Mouse (Mus musculus) CH12.LX (cell line): Measurements from ENCODE around the gene Elovl6. TPM values are rescaled to one million over a fixed set of nuclear protein-coding genes. Genes with fewer than 3 reads are reported as not detected.

Experiments used
- DNase-seq: peaks from one replicate; pipeline ENCODE4 v3.0.0-alpha.2; 2013; ENCODE audit errors: extremely low read depth
- H3K27ac ChIP-seq: 2 replicates; pipeline ENCODE4 v1.5.1; 2012; ENCODE audit warnings: low read depth, mild to moderate bottlenecking, control low read depth, moderate library complexity; ENCODE audit not compliant: insufficient read depth
- H3K27me3 ChIP-seq: replicated peaks from 2 replicates; pipeline ENCODE3; 2012; ENCODE audit warnings: inconsistent platforms
- H3K36me3 ChIP-seq, 2 experiments: replicated peaks in 1 of 2; 2 replicates each; pipeline versions ENCODE3 to v1.6.1; 2012; ENCODE audit warnings: inconsistent platforms in 1 of 2, low read length in 1 of 2, mild to moderate bottlenecking in 1 of 2, mixed read lengths in 1 of 2, moderate library complexity in 1 of 2; ENCODE audit not compliant: control insufficient read depth in 1 of 2, insufficient read depth in 1 of 2
- H3K4me1 ChIP-seq, 2 experiments: 2 replicates each; pipeline ENCODE4 v1.6.1; 2012; ENCODE audit warnings: inconsistent platforms in 1 of 2, moderate library complexity in 1 of 2; ENCODE audit not compliant: insufficient read depth in 2 of 2, control insufficient read depth in 1 of 2
- H3K4me2 ChIP-seq: 2 replicates; pipeline ENCODE4 v1.6.1; 2012; ENCODE audit warnings: low read depth, mild to moderate bottlenecking, control low read depth; ENCODE audit not compliant: poor library complexity, insufficient read depth, severe bottlenecking
- H3K4me3 ChIP-seq, 3 experiments: fragments of 150-350 bp in 1 of 3; sonication (generic) in 1 of 3; replicated peaks in 1 of 3; 2 replicates each; pipeline versions ENCODE3 to v1.5.1; 2011 to 2012; ENCODE audit warnings: low read depth in 2 of 3, low read length in 2 of 3, mild to moderate bottlenecking in 2 of 3, moderate library complexity in 2 of 3, control low read depth in 1 of 3, improper control_type of control experiment in 1 of 3, inconsistent platforms in 1 of 3, mixed read lengths in 1 of 3; ENCODE audit not compliant: poor library complexity in 1 of 3
- H3K79me2 ChIP-seq: replicated peaks from 2 replicates; pipeline ENCODE4 v1.6.1; 2012; ENCODE audit warnings: mild to moderate bottlenecking, moderate library complexity; ENCODE audit not compliant: control insufficient read depth, poor library complexity, insufficient read depth, severe bottlenecking; ENCODE audit errors: extremely low read depth
- H3K9ac ChIP-seq: 2 replicates; pipeline ENCODE4 v1.6.1; 2012; ENCODE audit warnings: low read depth, mild to moderate bottlenecking, control low read depth, moderate library complexity; ENCODE audit not compliant: insufficient read depth
- H3K9me3 ChIP-seq: replicated peaks from 2 replicates; pipeline ENCODE3; 2012; ENCODE audit warnings: low read length, inconsistent platforms, mixed read lengths
- BHLHE40 ChIP-seq: IDR thresholded peaks from 2 replicates; pipeline ENCODE4 v1.6.1; 2011; ENCODE audit warnings: mild to moderate bottlenecking, low read depth, low read length, improper control_type of control experiment
- CHD1 ChIP-seq: IDR thresholded peaks from 2 replicates; pipeline ENCODE4 v1.6.1; 2012; ENCODE audit warnings: low read depth, low read length, improper control_type of control experiment, inconsistent platforms
- CTCF ChIP-seq, 2 experiments: IDR thresholded peaks in 1 of 2; conservative IDR thresholded peaks in 1 of 2; 2 replicates each; pipeline ENCODE4 v1.5.1; 2011 to 2012; ENCODE audit warnings: low read depth in 2 of 2, low read length in 2 of 2, improper control_type of control experiment in 1 of 2, inconsistent platforms in 1 of 2, mild to moderate bottlenecking in 1 of 2, moderate library complexity in 1 of 2
- E2F4 ChIP-seq: IDR thresholded peaks from 2 replicates; pipeline ENCODE4 v1.6.1; 2011; ENCODE audit warnings: low read depth, low read length, improper control_type of control experiment; ENCODE audit not compliant: insufficient replicate concordance
- ELF1 ChIP-seq: IDR thresholded peaks from 2 replicates; pipeline ENCODE4 v1.6.1; 2014; ENCODE audit warnings: low read depth, mild to moderate bottlenecking, inconsistent platforms, low read length, improper control_type of control experiment
- EP300 ChIP-seq: IDR thresholded peaks from 2 replicates; pipeline ENCODE4 v1.6.1; 2011; ENCODE audit warnings: low read length, improper control_type of control experiment
- ETS1 ChIP-seq: conservative IDR thresholded peaks from 2 replicates; pipeline ENCODE4 v1.6.1; 2012; ENCODE audit warnings: low read depth, mild to moderate bottlenecking, inconsistent platforms, low read length, improper control_type of control experiment, moderate library complexity
- GABPA ChIP-seq: IDR thresholded peaks from 2 replicates; pipeline ENCODE4 v1.6.1; 2012; ENCODE audit warnings: low read depth, low read length, improper control_type of control experiment, inconsistent platforms; ENCODE audit not compliant: insufficient replicate concordance
- HCFC1 ChIP-seq: IDR thresholded peaks from 2 replicates; pipeline ENCODE4 v1.6.1; 2012; ENCODE audit warnings: low read depth, mild to moderate bottlenecking, inconsistent platforms, low read length, improper control_type of control experiment
- IRF4 ChIP-seq: IDR thresholded peaks from 2 replicates; pipeline ENCODE4 v1.6.1; 2014; ENCODE audit warnings: low read depth, mild to moderate bottlenecking, inconsistent platforms, low read length, improper control_type of control experiment
- JUN ChIP-seq: IDR thresholded peaks from 2 replicates; pipeline ENCODE4 v1.6.1; 2011; ENCODE audit warnings: low read depth, mild to moderate bottlenecking, low read length, improper control_type of control experiment, moderate library complexity; ENCODE audit not compliant: insufficient read depth
- KAT2A ChIP-seq: IDR thresholded peaks from 2 replicates; pipeline ENCODE4 v1.6.1; 2012; ENCODE audit warnings: low read length, improper control_type of control experiment, inconsistent platforms; ENCODE audit not compliant: insufficient replicate concordance
- MAFK ChIP-seq: IDR thresholded peaks from 2 replicates; pipeline ENCODE4 v1.6.1; 2011; ENCODE audit warnings: low read length, improper control_type of control experiment; ENCODE audit not compliant: insufficient replicate concordance
- MEF2A ChIP-seq: IDR thresholded peaks from 2 replicates; pipeline ENCODE4 v1.6.1; 2014; ENCODE audit warnings: low read depth, mild to moderate bottlenecking, inconsistent platforms, low read length, improper control_type of control experiment, borderline replicate concordance
- MXI1 ChIP-seq: IDR thresholded peaks from 2 replicates; pipeline ENCODE4 v1.6.1; 2011; ENCODE audit warnings: mild to moderate bottlenecking, low read depth, low read length, improper control_type of control experiment
- MYC ChIP-seq: IDR thresholded peaks from 2 replicates; pipeline ENCODE4 v1.6.1; 2011; ENCODE audit warnings: low read depth, mild to moderate bottlenecking, improper control_type of control experiment, low read length
- NELFE ChIP-seq: IDR thresholded peaks from 2 replicates; pipeline ENCODE4 v1.6.1; 2011; ENCODE audit warnings: low read depth, low read length, improper control_type of control experiment
- NRF1 ChIP-seq: IDR thresholded peaks from 2 replicates; pipeline ENCODE4 v1.6.1; 2014; ENCODE audit warnings: low read depth, mild to moderate bottlenecking, inconsistent platforms, low read length, improper control_type of control experiment, moderate library complexity
- POLR2A ChIP-seq: IDR thresholded peaks from 2 replicates; pipeline ENCODE4 v1.6.1; 2011; ENCODE audit warnings: low read depth, mild to moderate bottlenecking, improper control_type of control experiment, low read length
- RAD21 ChIP-seq: IDR thresholded peaks from 2 replicates; pipeline ENCODE4 v1.6.1; 2011; ENCODE audit warnings: low read depth, mild to moderate bottlenecking, low read length, improper control_type of control experiment, moderate library complexity
- RCOR1 ChIP-seq: conservative IDR thresholded peaks from 2 replicates; pipeline ENCODE4 v1.6.1; 2012; ENCODE audit warnings: low read depth, mild to moderate bottlenecking, inconsistent platforms, low read length, improper control_type of control experiment
- SIN3A ChIP-seq: IDR thresholded peaks from 2 replicates; pipeline ENCODE4 v1.6.1; 2012; ENCODE audit warnings: low read length, improper control_type of control experiment, inconsistent platforms
- SMC3 ChIP-seq: IDR thresholded peaks from 2 replicates; pipeline ENCODE4 v1.6.1; 2011; ENCODE audit warnings: low read depth, low read length, improper control_type of control experiment
- UBTF ChIP-seq: IDR thresholded peaks from 2 replicates; pipeline ENCODE4 v1.6.1; 2012; ENCODE audit warnings: low read depth, mild to moderate bottlenecking, inconsistent platforms, low read length, improper control_type of control experiment, moderate library complexity
- USF1 ChIP-seq: IDR thresholded peaks from 2 replicates; pipeline ENCODE4 v1.6.1; 2014; ENCODE audit warnings: low read depth, mild to moderate bottlenecking, inconsistent platforms, low read length, improper control_type of control experiment
- USF2 ChIP-seq: conservative IDR thresholded peaks from 2 replicates; pipeline ENCODE4 v1.6.1; 2011; ENCODE audit warnings: low read depth, low read length, improper control_type of control experiment
- ZKSCAN1 ChIP-seq: IDR thresholded peaks from 2 replicates; pipeline ENCODE4 v1.6.1; 2012; ENCODE audit warnings: low read depth, inconsistent platforms, low read length, improper control_type of control experiment, borderline replicate concordance
- ZNF384 ChIP-seq: IDR thresholded peaks from 2 replicates; pipeline ENCODE4 v1.6.1; 2012; ENCODE audit warnings: low read depth, low read length, improper control_type of control experiment, inconsistent platforms
- dilution Hi-C: fragments of 300-500 bp; cut with MboI; formaldehyde crosslinking; loops from 2 replicates; pipeline ENCODE4 v1.14.3; 2020; ENCODE audit warnings: low sequenced_read_pairs; ENCODE audit not compliant: extremely low pct_unique_long_range_greater_than_20kb, extremely low pct_ligation_motif_present
- in situ Hi-C: fragments of 300-500 bp; cut with MboI; formaldehyde crosslinking; loops from 3 replicates; pipeline ENCODE4 v1.14.3; 2019; ENCODE audit warnings: low sequenced_read_pairs, low pct_ligation_motif_present, low pct_unique_long_range_greater_than_20kb, mixed read lengths
- polyA plus RNA-seq: library from polyadenylated mRNA; unstranded; fragments of >175 nt; gene quantifications from 2 replicates; pipeline ENCODE4 v1.2.1, GENCODE M21; 2012; ENCODE audit warnings: low read depth; ENCODE audit not compliant: insufficient read length
- total RNA-seq, 2 experiments: library from RNA; depleted of rRNA; stranded (reverse); fragments of 300-350 nt in 1 of 2; fragments of >200 nt in 1 of 2; gene quantifications; 2 replicates each; pipeline ENCODE4 v1.2.3; 2012 to 2014

Elovl6 gene
- total and polyA plus RNA-seq, 3 experiments = 1.7 to 6.8 (median 6.0) TPM

GRCm38 (mm10) chr3:129646781-129647180 lies 114.6 kb downstream of the Elovl6 start:
- Histone ChIP-seq H3K9ac (no peak overlapping the region), H3K36me3 (no peaks in the 10 kb centered on the region), H3K4me2 (no peak overlapping the region), H3K27ac (no peak overlapping the region), H3K79me2 (no peaks in the 10 kb centered on the region), H3K4me3 (no peak overlapping the region), H3K4me1 (peaks cover 6 to 10% of the 10 kb centered on the region in 2 experiments; a peak in 3 of 4 replicates), H3K9me3 (no peaks in the 10 kb centered on the region), H3K27me3 (no peaks in the 10 kb centered on the region)
- DNase-seq = no peak
- in situ Hi-C loops (no loop called here), dilution Hi-C loops (no loop called here)
- TF ChIP-seq HCFC1 (no peak), RAD21 (no peak), IRF4 (no peak), UBTF (no peak), MXI1 (no peak), CHD1 (no peak), SIN3A (no peak), NRF1 (no peak), NELFE (no peak), USF2 (no peak), E2F4 (no peak), POLR2A (no peak), MYC (no peak), ETS1 (no peak), JUN (no peak), MEF2A (no peak), MAFK (no peak), ELF1 (no peak), SMC3 (no peak), USF1 (no peak)

GRCm38 (mm10) chr3:129647312-129647711 lies 115.2 kb downstream of the Elovl6 start:
- H3K27ac ChIP-seq = no peak overlapping the region
- H3K4me1 ChIP-seq = peaks cover 6 to 12% of the 10 kb centered on the region in 2 experiments; a peak in 3 of 4 replicates
- dilution Hi-C loops (no loop called here), in situ Hi-C loops (no loop called here)
- no peak overlapping the region for H3K9ac ChIP-seq
- H3K4me2 ChIP-seq = no peak overlapping the region
- H3K9me3 ChIP-seq = no peaks in the 10 kb centered on the region
- no peaks in the 10 kb centered on the region for H3K36me3 ChIP-seq
- H3K79me2 ChIP-seq = no peaks in the 10 kb centered on the region
- no peak for DNase-seq
- H3K27me3 ChIP-seq = no peaks in the 10 kb centered on the region
- no peak overlapping the region for H3K4me3 ChIP-seq
- TF ChIP-seq KAT2A (no peak), ZNF384 (no peak), CTCF (conservative IDR thresholded peaks at IDR 0.05 in 1 of 2, IDR thresholded peaks at IDR 0.05 in 1 of 2; ENCODE audit: low read depth in 2 of 2, low read length in 2 of 2) (no peak), BHLHE40 (no peak), UBTF (no peak), E2F4 (no peak), IRF4 (no peak), POLR2A (no peak), EP300 (no peak), GABPA (no peak), MYC (no peak), HCFC1 (no peak), RCOR1 (no peak), ZKSCAN1 (no peak), ETS1 (no peak), NELFE (no peak), USF1 (no peak)
